Mouse (Mus musculus) embryonic facial prominence, embryonic 12.5 days (tissue): ENCODE results near the gene Gm11444. TPM values are rescaled to one million over a fixed set of nuclear protein-coding genes. Genes with fewer than 3 reads are reported as not detected.

Experiments
- ATAC-seq: fragments of 200-750 bp; cut with Nextera tagmentation; 2 replicates; pipeline ENCODE4 v1.8.0; 2017; ENCODE audit not compliant: insufficient number of reproducible peaks, insufficient read depth, low FRiP score, low TSS enrichment
- H3K27ac ChIP-seq: fragments of 300-500 bp; sonication (generic); 2 replicates; pipeline ENCODE4 v1.5.1; 2016; ENCODE audit warnings: mild to moderate bottlenecking
- H3K27me3 ChIP-seq: fragments of 300-500 bp; sonication (generic); 2 replicates; pipeline ENCODE4 v1.6.1; 2016; ENCODE audit warnings: mild to moderate bottlenecking, moderate library complexity
- H3K36me3 ChIP-seq: fragments of 300-500 bp; sonication (generic); 2 replicates; pipeline ENCODE4 v1.6.1; 2016; ENCODE audit warnings: mild to moderate bottlenecking
- H3K4me1 ChIP-seq: fragments of 300-500 bp; sonication (generic); 2 replicates; pipeline ENCODE4 v1.6.1; 2016
- H3K4me2 ChIP-seq: fragments of 300-500 bp; sonication (generic); replicated peaks from 2 replicates; pipeline ENCODE4 v1.6.1; 2016; ENCODE audit warnings: mild to moderate bottlenecking, moderate library complexity
- H3K4me3 ChIP-seq: fragments of 300-500 bp; sonication (generic); 2 replicates; pipeline ENCODE4 v1.5.1; 2016; ENCODE audit warnings: mild to moderate bottlenecking
- H3K9ac ChIP-seq: fragments of 300-500 bp; sonication (generic); 2 replicates; pipeline ENCODE4 v1.6.1; 2016; ENCODE audit warnings: mild to moderate bottlenecking, moderate library complexity
- H3K9me3 ChIP-seq: fragments of 300-500 bp; sonication (generic); 2 replicates; pipeline ENCODE4 v1.6.1; 2016; ENCODE audit warnings: mild to moderate bottlenecking, moderate library complexity
- WGBS: fragments of 180-500 bp; shearing (Covaris S2); methylation state at CpG from one replicate; pipeline ENCODE4 v1.1.7; 2016; 5-methylcytosine and 5-hydroxymethylcytosine counted together
- polyA plus RNA-seq: library from polyadenylated mRNA; unstranded; fragments of >200 nt; fragmentation: Nextera tagmentation; extraction: Ambion mirVana; gene quantifications from 2 replicates; pipeline ENCODE4 v1.2.1, GENCODE M21; 2016

Gm11444 gene
- polyA plus RNA-seq, 1 experiment from 2014 or later, result not detected

GRCm38 (mm10) chr11:85840031-85840802 lies 9.9 kb downstream of the Gm11444 start:
- peaks cover 45% of the 10 kb centered on the region for H3K27me3 ChIP-seq
- H3K9ac ChIP-seq, result peak overlapping the region; percentile 99
- no peaks in the 10 kb centered on the region for H3K9me3 ChIP-seq
- ATAC-seq, result no peak
- H3K27ac ChIP-seq, result peak overlapping the region; percentile 98
- peak overlapping the region; percentile 72 for H3K4me2 ChIP-seq
- peak overlapping the region; percentile 54 for H3K4me3 ChIP-seq
- peaks cover 25% of the 10 kb centered on the region for H3K36me3 ChIP-seq
- H3K4me1 ChIP-seq, result peaks cover 34% of the 10 kb centered on the region
- WGBS, result 4% methylated on average over 27 of the region's 27 CpGs

GRCm38 (mm10) chr11:85839258-85840030 lies 10.7 kb downstream of the Gm11444 start:
- no peaks in the 10 kb centered on the region for H3K9me3 ChIP-seq
- peaks cover 39% of the 10 kb centered on the region for H3K27me3 ChIP-seq
- peak overlapping the region; percentile 98 for H3K27ac ChIP-seq
- peak overlapping the region; percentile 54 for H3K4me3 ChIP-seq
- ATAC-seq, result no peak
- 8% methylated on average over 7 of the region's 7 CpGs for WGBS
- peaks cover 25% of the 10 kb centered on the region for H3K36me3 ChIP-seq
- H3K4me2 ChIP-seq, result peak overlapping the region; percentile 72
- H3K9ac ChIP-seq, result peak overlapping the region; percentile 99
- H3K4me1 ChIP-seq, result peaks cover 28% of the 10 kb centered on the region

- H3K9me3 ChIP-seq, result no peaks in the 10 kb centered on the region
- peaks cover 25% of the 10 kb centered on the region for H3K36me3 ChIP-seq
- ATAC-seq, result no peak
- peaks cover 39% of the 10 kb centered on the region for H3K27me3 ChIP-seq
- H3K4me3 ChIP-seq, result peak overlapping the region; percentile 54
- 10% methylated on average over 20 of the region's 20 CpGs for WGBS
- H3K4me2 ChIP-seq, result peak overlapping the region; percentile 72
- peaks cover 27% of the 10 kb centered on the region for H3K4me1 ChIP-seq
- peak overlapping the region; percentile 98 for H3K27ac ChIP-seq
- peak overlapping the region; percentile 99 for H3K9ac ChIP-seq
Observed at GRCm38 (mm10) chr11:85838424-85839257, 11.5 kb downstream of the Gm11444 start.

GRCm38 (mm10) chr11:85837648-85838423 lies 12.3 kb downstream of the Gm11444 start:
- no peak for ATAC-seq
- Histone ChIP-seq H3K9me3 (no peaks in the 10 kb centered on the region), H3K4me1 (peaks cover 22% of the 10 kb centered on the region; the same call in 1 of the 2 replicates), H3K27me3 (peaks cover 39% of the 10 kb centered on the region), H3K27ac (peak overlapping the region; percentile 98), H3K4me2 (peak overlapping the region; percentile 72), H3K36me3 (peaks cover 25% of the 10 kb centered on the region), H3K4me3 (peak overlapping the region; percentile 54), H3K9ac (peak overlapping the region; percentile 99)
- under 1% methylated on average over 64 of the region's 67 CpGs for WGBS

- H3K9ac ChIP-seq, result peak overlapping the region; percentile 99
- WGBS, result under 1% methylated on average over 18 of the region's 18 CpGs
- H3K36me3 ChIP-seq, result peaks cover 25% of the 10 kb centered on the region
- H3K4me1 ChIP-seq, result peaks cover 16% of the 10 kb centered on the region; the same call in 1 of the 2 replicates
- peak overlapping the region; percentile 54 for H3K4me3 ChIP-seq
- H3K27ac ChIP-seq, result peak overlapping the region; percentile 98
- peaks cover 39% of the 10 kb centered on the region for H3K27me3 ChIP-seq
- H3K9me3 ChIP-seq, result no peaks in the 10 kb centered on the region
- H3K4me2 ChIP-seq, result peak overlapping the region; percentile 72
- ATAC-seq, result no peak
Observed at GRCm38 (mm10) chr11:85837291-85837647, 12.9 kb downstream of the Gm11444 start.

GRCm38 (mm10) chr11:85836523-85837290 lies 13.4 kb downstream of the Gm11444 start:
- WGBS, result 2% methylated on average over 32 of the region's 32 CpGs
- no peaks in the 10 kb centered on the region for H3K9me3 ChIP-seq
- no peak for ATAC-seq
- H3K4me1 ChIP-seq, result peaks cover 15% of the 10 kb centered on the region; the same call in 1 of the 2 replicates
- peak overlapping the region; percentile 99 for H3K9ac ChIP-seq
- peak overlapping the region; percentile 72 for H3K4me2 ChIP-seq
- H3K27me3 ChIP-seq, result peaks cover 39% of the 10 kb centered on the region
- H3K36me3 ChIP-seq, result peaks cover 25% of the 10 kb centered on the region
- peak overlapping the region; percentile 98 for H3K27ac ChIP-seq
- H3K4me3 ChIP-seq, result peak overlapping the region; percentile 54

- Histone ChIP-seq H3K9me3 (no peaks in the 10 kb centered on the region), H3K27me3 (peaks cover 38% of the 10 kb centered on the region), H3K27ac (peak overlapping the region; percentile 98), H3K36me3 (peaks cover 25% of the 10 kb centered on the region), H3K4me2 (peak overlapping the region; percentile 72), H3K4me1 (peaks cover 18% of the 10 kb centered on the region; the same call in 1 of the 2 replicates), H3K9ac (peak overlapping the region; percentile 99), H3K4me3 (peak overlapping the region; percentile 54)
- 6% methylated on average over 16 of the region's 16 CpGs for WGBS
- ATAC-seq, result no peak
Observed at GRCm38 (mm10) chr11:85835753-85836522, 14.2 kb downstream of the Gm11444 start.

GRCm38 (mm10) chr11:85835001-85835752 lies 15.0 kb downstream of the Gm11444 start:
- no peak for ATAC-seq
- peaks cover 33% of the 10 kb centered on the region for H3K27me3 ChIP-seq

GRCm38 (mm10) chr11:85834386-85834931 lies 15.7 kb downstream of the Gm11444 start:
- H3K27me3 ChIP-seq, result peaks cover 33% of the 10 kb centered on the region
- H3K4me2 ChIP-seq, result peak overlapping the region; percentile 72
- peaks cover 22% of the 10 kb centered on the region for H3K36me3 ChIP-seq
- no peak for ATAC-seq
- H3K9me3 ChIP-seq, result no peaks in the 10 kb centered on the region
- WGBS, result 4% methylated on average over 17 of the region's 17 CpGs
- H3K4me3 ChIP-seq, result peak overlapping the region; percentile 54
- H3K9ac ChIP-seq, result peak overlapping the region; percentile 99
- H3K4me1 ChIP-seq, result peaks cover 29% of the 10 kb centered on the region
- H3K27ac ChIP-seq, result peak overlapping the region; percentile 98

More at GRCm38 (mm10) chr11:85835001-85835752, 15.0 kb downstream of the Gm11444 start:
- WGBS, result 5% methylated on average over 9 of the region's 9 CpGs
- H3K9me3 ChIP-seq, result no peaks in the 10 kb centered on the region
- H3K4me3 ChIP-seq, result peak overlapping the region; percentile 54
- peaks cover 22% of the 10 kb centered on the region for H3K36me3 ChIP-seq
- H3K27ac ChIP-seq, result peak overlapping the region; percentile 98
- peak overlapping the region; percentile 99 for H3K9ac ChIP-seq
- peaks cover 22% of the 10 kb centered on the region for H3K4me1 ChIP-seq
- H3K4me2 ChIP-seq, result peak overlapping the region; percentile 72
